Mouse (Mus musculus) hindbrain, embryonic 16.5 days (tissue): ENCODE data around the gene Uqcr11. TPM values are rescaled to one million over a fixed set of nuclear protein-coding genes. Genes with fewer than 3 reads are reported as not detected.

Experiments used
- ATAC-seq: fragments of 200-750 bp; cut with Nextera tagmentation; 2 replicates; pipeline ENCODE4 v1.8.0; 2017; ENCODE audit warnings: moderate TSS enrichment, moderate library complexity
- H3K27ac ChIP-seq: fragments of 300-500 bp; sonication (generic); 2 replicates; pipeline ENCODE4 v1.5.1; 2014; ENCODE audit warnings: low read depth, mild to moderate bottlenecking, control low read depth, low read length, moderate library complexity
- H3K27me3 ChIP-seq: fragments of 300-500 bp; sonication (generic); replicated peaks from 2 replicates; pipeline ENCODE4 v1.6.1; 2014; ENCODE audit warnings: low read length; ENCODE audit not compliant: control insufficient read depth, insufficient read depth
- H3K36me3 ChIP-seq: fragments of 300-500 bp; sonication (generic); 2 replicates; pipeline ENCODE4 v1.6.1; 2014; ENCODE audit warnings: mild to moderate bottlenecking, low read length, moderate library complexity, mixed read lengths; ENCODE audit not compliant: control insufficient read depth, insufficient read depth
- H3K4me1 ChIP-seq: fragments of 300-500 bp; sonication (generic); 2 replicates; pipeline ENCODE4 v1.6.1; 2014; ENCODE audit warnings: low read depth, low read length; ENCODE audit not compliant: control insufficient read depth, insufficient read depth
- H3K4me2 ChIP-seq: fragments of 300-500 bp; sonication (generic); 2 replicates; pipeline ENCODE4 v1.6.1; 2014; ENCODE audit warnings: mild to moderate bottlenecking, low read length, control low read depth, moderate library complexity
- H3K4me3 ChIP-seq: fragments of 300-500 bp; sonication (generic); 2 replicates; pipeline ENCODE4 v1.5.1; 2014; ENCODE audit warnings: mild to moderate bottlenecking, low read length, control low read depth, moderate library complexity
- H3K9ac ChIP-seq: fragments of 300-500 bp; sonication (generic); 2 replicates; pipeline ENCODE4 v1.6.1; 2014; ENCODE audit warnings: low read depth, mild to moderate bottlenecking, control low read depth, low read length, moderate library complexity
- H3K9me3 ChIP-seq: fragments of 300-500 bp; sonication (generic); 2 replicates; pipeline ENCODE4 v1.6.1; 2014; ENCODE audit warnings: mild to moderate bottlenecking, low read length, moderate library complexity; ENCODE audit not compliant: control insufficient read depth
- WGBS: fragments of 180-500 bp; shearing (Covaris S2); extraction: QIAGEN DNeasy Blood & Tissue Kit; methylation state at CpG from one replicate; pipeline ENCODE4 v1.1.7; 2014; 5-methylcytosine and 5-hydroxymethylcytosine counted together
- polyA plus RNA-seq: library from polyadenylated mRNA; unstranded; fragments of >200 nt; fragmentation: Nextera tagmentation; extraction: Ambion mirVana; gene quantifications from 2 replicates; pipeline ENCODE4 v1.2.1, GENCODE M21; 2015

The Uqcr11 gene
- polyA plus RNA-seq, 1 experiment from 2014 or later = 759 TPM

GRCm38 (mm10) chr10:80386735-80387471 lies 19.7 kb downstream of the Uqcr11 start:
- Histone ChIP-seq H3K9ac (peak overlapping the region; percentile 99), H3K4me2 (peak overlapping the region; percentile 97), H3K36me3 (peaks cover 17% of the 10 kb centered on the region), H3K27me3 (no peaks in the 10 kb centered on the region), H3K27ac (peak overlapping the region; percentile 95), H3K4me3 (peak overlapping the region; percentile 93), H3K4me1 (peaks cover 36% of the 10 kb centered on the region), H3K9me3 (no peaks in the 10 kb centered on the region)
- ATAC-seq = no peak
- WGBS = under 1% methylated on average over 48 of the region's 94 CpGs

GRCm38 (mm10) chr10:80385811-80386734 lies 20.6 kb downstream of the Uqcr11 start:
- Histone ChIP-seq H3K9ac (peak overlapping the region; percentile 99), H3K36me3 (peaks cover 19% of the 10 kb centered on the region), H3K9me3 (no peaks in the 10 kb centered on the region), H3K4me3 (peak overlapping the region; percentile 93), H3K4me1 (peaks cover 36% of the 10 kb centered on the region), H3K27ac (peak overlapping the region; percentile 95), H3K27me3 (no peaks in the 10 kb centered on the region), H3K4me2 (peak overlapping the region; percentile 97)
- 1% methylated on average over 34 of the region's 34 CpGs for WGBS
- peak; percentile 71 for ATAC-seq

- peak overlapping the region; percentile 99 for H3K9ac ChIP-seq
- H3K36me3 ChIP-seq = peaks cover 23% of the 10 kb centered on the region
- peak overlapping the region; percentile 97 for H3K4me2 ChIP-seq
- peaks cover 36% of the 10 kb centered on the region for H3K4me1 ChIP-seq
- H3K27me3 ChIP-seq = no peaks in the 10 kb centered on the region
- H3K27ac ChIP-seq = peak overlapping the region; percentile 95
- no peaks in the 10 kb centered on the region for H3K9me3 ChIP-seq
- ATAC-seq = peak; percentile 12; the same call in 1 of the 2 replicates
- peak overlapping the region; percentile 93 for H3K4me3 ChIP-seq
- 2% methylated on average over 7 of the region's 7 CpGs for WGBS
Observed at GRCm38 (mm10) chr10:80385310-80385709, 21.3 kb downstream of the Uqcr11 start.

DNA sequence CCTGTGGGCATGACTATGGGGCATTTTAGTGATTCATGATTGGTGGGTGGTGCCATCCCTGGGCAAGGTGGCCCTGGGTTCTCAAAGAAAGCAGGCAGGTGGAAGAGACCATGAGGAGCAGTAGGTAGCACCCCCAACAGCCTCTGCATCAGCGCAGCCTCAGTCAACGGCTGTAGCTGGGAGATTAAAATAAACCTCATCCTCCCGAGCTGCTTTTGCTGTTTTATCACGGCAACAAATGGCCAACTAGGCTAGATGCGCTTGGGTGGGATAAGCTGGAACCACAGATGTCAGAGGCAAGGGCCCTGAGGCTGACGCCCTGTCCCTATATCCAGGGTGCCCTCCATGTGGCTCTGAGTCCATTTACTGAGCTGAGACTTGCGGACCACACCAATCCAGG lies 21.9 kb downstream of the Uqcr11 start:
- no peaks in the 10 kb centered on the region for H3K9me3 ChIP-seq
- H3K27me3 ChIP-seq = no peaks in the 10 kb centered on the region
- H3K4me3 ChIP-seq = peak overlapping the region; percentile 93
- no peak for ATAC-seq
- H3K36me3 ChIP-seq = peaks cover 26% of the 10 kb centered on the region
- H3K27ac ChIP-seq = peak overlapping the region; percentile 95
- WGBS = 50% methylated on average over 7 of the region's 7 CpGs
- H3K4me1 ChIP-seq = peaks cover 36% of the 10 kb centered on the region
- peak overlapping the region; percentile 99 for H3K9ac ChIP-seq
- H3K4me2 ChIP-seq = peak overlapping the region; percentile 97

GRCm38 (mm10) chr10:80384115-80384639 lies 22.5 kb downstream of the Uqcr11 start:
- 78% methylated on average over 4 of the region's 4 CpGs for WGBS
- H3K36me3 ChIP-seq = peaks cover 29% of the 10 kb centered on the region
- peaks cover 36% of the 10 kb centered on the region for H3K4me1 ChIP-seq
- no peaks in the 10 kb centered on the region for H3K27me3 ChIP-seq
- no peaks in the 10 kb centered on the region for H3K9me3 ChIP-seq
- ATAC-seq = no peak
- peak overlapping the region; percentile 93 for H3K4me3 ChIP-seq
- H3K9ac ChIP-seq = peak overlapping the region; percentile 99
- H3K4me2 ChIP-seq = peak overlapping the region; percentile 97
- H3K27ac ChIP-seq = peak overlapping the region; percentile 95; the same call in 1 of the 2 replicates

GRCm38 (mm10) chr10:80383431-80383830 lies 23.2 kb downstream of the Uqcr11 start:
- Histone ChIP-seq H3K4me3 (peak overlapping the region; percentile 93), H3K9ac (peak overlapping the region; percentile 99), H3K9me3 (no peaks in the 10 kb centered on the region), H3K36me3 (peaks cover 29% of the 10 kb centered on the region), H3K4me1 (peaks cover 35% of the 10 kb centered on the region), H3K27me3 (no peaks in the 10 kb centered on the region), H3K27ac (no peak overlapping the region), H3K4me2 (peak overlapping the region; percentile 97)
- no peak for ATAC-seq
- WGBS = 49% methylated on average over 4 of the region's 4 CpGs

GRCm38 (mm10) chr10:80382641-80383365 lies 23.8 kb downstream of the Uqcr11 start:
- 74% methylated on average over 7 of the region's 7 CpGs for WGBS
- Histone ChIP-seq H3K4me2 (peak overlapping the region; percentile 97), H3K27ac (no peak overlapping the region), H3K9me3 (no peaks in the 10 kb centered on the region), H3K4me1 (peaks cover 29% of the 10 kb centered on the region), H3K36me3 (peaks cover 29% of the 10 kb centered on the region), H3K4me3 (no peak overlapping the region; the same call in 1 of the 2 replicates), H3K27me3 (no peaks in the 10 kb centered on the region), H3K9ac (no peak overlapping the region)
- ATAC-seq = no peak

- H3K27ac ChIP-seq = no peak overlapping the region
- no peak overlapping the region for H3K9ac ChIP-seq
- WGBS = 45% methylated on average over 10 of the region's 10 CpGs
- no peak overlapping the region for H3K4me3 ChIP-seq
- no peak for ATAC-seq
- H3K36me3 ChIP-seq = peaks cover 26% of the 10 kb centered on the region
- peaks cover 2% of the 10 kb centered on the region; the same call in 1 of the 2 replicates for H3K4me1 ChIP-seq
- H3K9me3 ChIP-seq = no peaks in the 10 kb centered on the region
- no peaks in the 10 kb centered on the region for H3K27me3 ChIP-seq
- no peak overlapping the region for H3K4me2 ChIP-seq
Observed at GRCm38 (mm10) chr10:80377716-80378115, 28.9 kb downstream of the Uqcr11 start.
